Mouse (Mus musculus): ENCODE data around the gene Fnip2.

The Fnip2 gene

GRCm38 (mm10) chr3:79528451-79528850 lies 39.1 kb downstream of the Fnip2 start:
- no peak for DNase-seq (ENCODE audit: low read depth, low spot score)

GRCm38 (mm10) chr3:79527921-79528320 lies 39.7 kb downstream of the Fnip2 start:
- DNase-seq (ENCODE audit: low read depth, low spot score), result no peak

- DNase-seq (ENCODE audit: low read depth, low spot score), result no peak
Measured at GRCm38 (mm10) chr3:79527521-79527920, 40.1 kb downstream of the Fnip2 start.

GRCm38 (mm10) chr3:79523349-79523748 lies 44.2 kb downstream of the Fnip2 start:
- DNase-seq (ENCODE audit: low read depth, low spot score), result no peak

- no peak for DNase-seq (ENCODE audit: low read depth, low spot score)
Measured at GRCm38 (mm10) chr3:79519862-79520261, 47.7 kb downstream of the Fnip2 start.

GRCm38 (mm10) chr3:79518761-79519527 lies 48.7 kb downstream of the Fnip2 start:
- no peak for DNase-seq (ENCODE audit: low read depth, low spot score)

GRCm38 (mm10) chr3:79517884-79518591 lies 49.6 kb downstream of the Fnip2 start:
- no peak for DNase-seq (ENCODE audit: low read depth, low spot score)

GRCm38 (mm10) chr3:79516958-79517357 lies 50.6 kb downstream of the Fnip2 start:
- DNase-seq (ENCODE audit: low read depth, low spot score), result no peak

GRCm38 (mm10) chr3:79516099-79516920 lies 51.3 kb downstream of the Fnip2 start:
- DNase-seq (ENCODE audit: low read depth, low spot score), result no peak

- no peak for DNase-seq (ENCODE audit: low read depth, low spot score)
Measured at GRCm38 (mm10) chr3:79514304-79514703, 53.3 kb downstream of the Fnip2 start.

- peak; percentile 53 for DNase-seq (ENCODE audit: low read depth, low spot score)
Measured at GRCm38 (mm10) chr3:79501166-79501728, 66.3 kb downstream of the Fnip2 start.

GRCm38 (mm10) chr3:79500279-79500678 lies 67.3 kb downstream of the Fnip2 start:
- DNase-seq (ENCODE audit: low read depth, low spot score), result no peak

GRCm38 (mm10) chr3:79496668-79497067 lies 70.9 kb downstream of the Fnip2 start:
- DNase-seq (ENCODE audit: low read depth, low spot score), result no peak

GRCm38 (mm10) chr3:79495151-79495550 lies 72.4 kb downstream of the Fnip2 start:
- no peak for DNase-seq (ENCODE audit: low read depth, low spot score)

GRCm38 (mm10) chr3:79494028-79494427 lies 73.6 kb downstream of the Fnip2 start:
- no peak for DNase-seq (ENCODE audit: low read depth, low spot score)

- DNase-seq (ENCODE audit: low read depth, low spot score), result no peak
Measured at GRCm38 (mm10) chr3:79493064-79493463, 74.5 kb downstream of the Fnip2 start.

GRCm38 (mm10) chr3:79491614-79492013 lies 76.0 kb downstream of the Fnip2 start:
- no peak for DNase-seq (ENCODE audit: low read depth, low spot score)

- DNase-seq (ENCODE audit: low read depth, low spot score), result no peak
Measured at GRCm38 (mm10) chr3:79490102-79490501, 77.5 kb downstream of the Fnip2 start.

- DNase-seq (ENCODE audit: low read depth, low spot score), result no peak
Measured at GRCm38 (mm10) chr3:79488025-79488424, 79.6 kb downstream of the Fnip2 start.

GRCm38 (mm10) chr3:79484286-79485063 lies 83.1 kb downstream of the Fnip2 start:
- DNase-seq (ENCODE audit: low read depth, low spot score), result no peak

- no peak for DNase-seq (ENCODE audit: low read depth, low spot score)
Measured at GRCm38 (mm10) chr3:79478880-79479279, 88.7 kb downstream of the Fnip2 start.

Measured in 3T3-L1 (cell line).